Mouse (Mus musculus) bone marrow macrophage, adult 2 months (primary cell): ENCODE measurements around the gene Ddx6.

Source experiments
- CTCF ChIP-seq: IDR thresholded peaks from 2 replicates; pipeline ENCODE4 v1.5.1; 2012; ENCODE audit warnings: low read depth, mild to moderate bottlenecking, low read length, moderate library complexity
- POLR2A ChIP-seq: IDR thresholded peaks from 2 replicates; pipeline ENCODE4 v1.6.1; 2012; ENCODE audit warnings: mild to moderate bottlenecking, low read depth, low read length, borderline replicate concordance

- no peak for TF ChIP-seq CTCF
- no peak for TF ChIP-seq POLR2A
Observed at GRCm38 (mm10) chr9:44604290-44604778, 358 bp upstream of the Ddx6 start.
